Mouse (Mus musculus) layer of hippocampus, adult 11-12 months (tissue): ENCODE measurements around the gene Abcc6.
A peak's percentile ranks its signal among the peaks of the same experiment; 100 is the strongest.

Source experiments
- DNase-seq: peaks from one replicate; pipeline ENCODE4 v3.0.0; 2022; ENCODE audit warnings: low spot score

The Abcc6 gene

DNA sequence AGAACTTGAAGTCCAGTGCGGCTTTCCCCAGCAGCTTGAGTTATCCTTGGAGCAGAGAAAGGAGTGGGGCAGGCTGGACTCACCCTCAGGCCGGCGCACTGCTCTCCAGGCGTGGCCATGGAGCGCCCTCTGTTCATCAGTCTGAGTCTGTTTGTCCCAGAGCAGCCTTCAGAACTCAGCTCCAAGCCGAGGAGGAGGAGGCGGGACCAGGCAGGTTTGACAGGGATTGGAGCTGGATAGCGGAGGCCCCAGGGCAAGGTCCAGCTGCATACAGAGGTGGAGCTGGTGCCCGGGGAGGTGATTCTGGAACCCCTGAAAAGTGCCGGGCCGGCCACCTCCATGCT, at the start of gene Abcc6:
Gene Abcc6 (minus strand): TSS at position 158 of the 344 bp plus-strand sequence.
- no peak for DNase-seq

DNA sequence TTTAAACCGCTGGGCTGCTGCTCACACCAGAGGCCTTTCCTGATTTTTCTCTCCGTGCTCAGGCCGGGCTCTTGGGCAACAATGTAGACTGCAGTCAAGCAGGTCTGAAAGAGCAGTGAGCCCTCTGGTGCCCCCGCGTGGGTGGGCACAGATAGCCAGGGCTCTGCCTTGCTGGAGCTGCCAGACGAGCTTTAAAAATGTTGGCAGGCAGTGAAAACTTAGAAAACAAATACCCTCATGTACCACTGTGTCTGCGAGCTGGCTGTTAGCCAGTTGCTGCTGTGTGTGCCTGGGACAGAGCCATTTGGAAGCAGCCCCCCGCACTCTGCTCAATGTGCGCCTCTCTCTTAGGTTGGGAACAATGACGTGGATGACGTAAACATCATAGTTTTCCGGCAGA, 47.6 kb upstream of the Abcc6 start:
- DNase-seq, result no peak

DNA sequence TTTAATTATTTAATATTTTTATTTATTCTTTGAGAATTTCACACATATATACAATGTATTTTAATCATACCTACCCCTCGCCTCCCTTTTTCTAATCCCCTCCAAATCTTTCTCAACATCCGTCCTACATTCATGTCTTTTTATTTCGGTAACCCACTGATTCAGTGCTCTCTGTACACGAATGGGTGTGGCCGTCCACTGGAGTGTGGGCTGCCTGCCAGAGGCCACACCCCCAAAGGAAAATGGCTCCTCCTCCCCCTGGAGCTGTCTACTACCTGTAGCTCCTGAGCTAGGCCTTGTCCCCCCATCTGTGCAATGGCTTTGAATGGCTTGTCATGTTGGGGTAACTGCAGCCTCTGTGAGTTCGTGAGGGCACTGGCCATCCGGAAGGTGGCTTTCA, 46.7 kb upstream of the Abcc6 start:
- DNase-seq, result no peak

DNA sequence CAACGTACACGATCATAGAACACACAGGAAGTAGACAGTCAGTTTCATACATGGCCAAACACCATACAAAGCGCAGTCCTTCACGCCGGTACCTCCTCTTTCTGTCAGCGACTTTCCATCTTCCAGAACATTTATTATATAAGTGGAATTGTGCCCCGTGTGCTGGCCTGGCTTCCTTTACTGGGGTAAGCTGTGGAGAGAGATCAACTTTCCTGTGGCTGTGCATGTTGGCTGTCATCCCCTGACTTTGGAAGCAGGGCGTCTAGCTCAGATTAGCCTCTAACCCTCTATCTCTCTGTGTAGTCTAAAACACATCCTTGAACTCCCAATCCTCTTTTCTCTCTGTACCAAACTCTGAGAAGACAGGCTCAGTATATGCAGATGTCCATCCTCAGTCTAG, 38.7 kb upstream of the Abcc6 start:
- DNase-seq, result no peak

DNA sequence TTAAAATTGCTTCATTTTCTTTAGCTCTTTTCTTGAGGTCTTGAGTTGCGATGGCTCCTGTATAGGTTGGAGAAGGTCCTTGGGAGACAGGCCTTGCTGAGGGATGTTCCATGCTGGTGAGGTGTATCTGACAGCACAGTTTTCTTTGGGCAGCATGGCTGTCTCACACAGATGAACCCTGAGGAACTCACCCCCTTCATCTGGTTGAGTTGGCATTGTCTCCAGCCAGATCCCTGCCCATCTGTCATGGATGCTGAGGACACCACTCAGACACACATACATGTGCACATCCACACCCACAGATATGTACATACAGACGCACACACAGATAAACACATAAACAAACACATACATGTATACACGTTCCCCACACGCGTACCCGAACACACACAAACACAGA, 33.2 kb upstream of the Abcc6 start:
- no peak for DNase-seq

DNA sequence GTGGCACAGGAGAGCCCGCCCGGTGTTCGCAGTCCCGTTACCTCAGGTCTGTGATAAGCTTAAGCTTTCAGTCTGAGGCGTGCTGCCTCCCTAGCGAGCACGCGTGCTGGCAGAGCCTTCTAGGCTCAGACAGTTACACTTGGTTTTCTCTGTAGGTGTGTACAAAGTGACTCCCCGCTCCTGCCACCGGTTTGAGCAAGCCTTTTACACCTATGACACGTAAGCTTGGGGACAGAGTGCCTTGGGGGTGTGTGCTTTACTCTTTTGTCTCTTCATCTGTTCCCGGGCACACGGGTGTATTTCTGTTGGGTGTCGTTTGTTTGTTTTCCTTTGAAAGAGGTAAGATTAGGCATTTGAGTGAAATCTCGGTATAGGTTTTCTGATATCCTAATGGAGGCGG, 31.5 kb upstream of the Abcc6 start:
- DNase-seq, result no peak

DNA sequence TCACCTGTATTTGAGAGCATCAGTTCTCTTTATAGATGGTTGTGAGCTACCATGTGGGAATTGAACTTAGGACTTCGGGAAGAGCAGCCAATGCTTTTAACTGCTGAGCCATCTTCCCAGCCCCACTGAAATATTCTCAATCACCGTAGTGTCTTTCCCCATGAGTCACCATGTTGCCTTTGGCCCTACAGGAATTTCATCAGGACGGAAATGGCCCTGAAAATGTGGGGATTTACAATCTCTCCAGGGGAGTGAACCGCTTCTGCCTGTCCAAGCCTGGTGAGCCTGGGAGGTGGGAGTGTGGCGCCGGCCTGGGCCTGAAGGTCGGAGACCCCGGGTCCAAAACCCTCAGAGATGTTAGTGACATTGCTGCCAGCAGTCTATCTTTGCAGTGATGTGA, 30.6 kb upstream of the Abcc6 start:
- no peak for DNase-seq

DNA sequence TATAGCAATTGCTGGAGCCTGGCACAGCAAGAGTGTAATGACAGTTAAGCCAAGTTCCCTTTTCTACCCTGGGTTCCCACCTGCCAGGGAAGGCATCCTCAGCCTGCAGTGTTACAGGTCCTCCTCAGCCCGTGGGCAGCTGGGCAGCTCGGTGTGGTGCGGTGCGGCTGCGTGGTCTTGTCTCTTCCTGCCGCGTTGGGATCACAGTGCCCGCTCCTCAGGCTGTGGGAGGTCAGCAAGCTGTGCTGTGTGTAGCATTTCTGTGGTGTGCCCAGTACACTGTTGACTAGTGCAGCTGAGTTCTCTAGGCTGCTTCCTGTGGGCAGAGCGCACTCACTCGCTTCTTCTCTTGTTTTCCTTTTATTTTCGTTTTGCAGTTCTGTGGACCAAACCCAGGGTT, 28.8 kb upstream of the Abcc6 start:
- no peak for DNase-seq

DNA sequence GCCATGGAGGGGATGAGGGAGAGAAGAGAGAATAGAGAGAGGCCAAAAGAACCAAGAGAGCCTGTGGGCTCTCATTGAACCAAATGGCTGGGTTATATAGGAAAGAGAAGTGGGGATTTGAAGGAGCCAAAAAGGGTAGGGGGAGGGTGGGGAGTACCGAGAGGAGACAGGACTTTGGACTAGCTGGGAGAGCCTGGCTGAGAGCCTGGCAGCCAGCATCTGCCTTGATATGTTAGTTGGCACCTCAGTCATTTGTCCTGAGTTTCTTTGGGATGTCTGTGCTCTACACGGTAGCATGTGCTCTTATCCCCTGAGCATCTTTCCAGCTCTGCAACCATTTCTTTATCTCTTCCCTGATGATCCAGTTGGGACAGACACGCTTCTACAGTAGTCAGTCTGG, 23.5 kb upstream of the Abcc6 start:
- DNase-seq, result no peak

DNA sequence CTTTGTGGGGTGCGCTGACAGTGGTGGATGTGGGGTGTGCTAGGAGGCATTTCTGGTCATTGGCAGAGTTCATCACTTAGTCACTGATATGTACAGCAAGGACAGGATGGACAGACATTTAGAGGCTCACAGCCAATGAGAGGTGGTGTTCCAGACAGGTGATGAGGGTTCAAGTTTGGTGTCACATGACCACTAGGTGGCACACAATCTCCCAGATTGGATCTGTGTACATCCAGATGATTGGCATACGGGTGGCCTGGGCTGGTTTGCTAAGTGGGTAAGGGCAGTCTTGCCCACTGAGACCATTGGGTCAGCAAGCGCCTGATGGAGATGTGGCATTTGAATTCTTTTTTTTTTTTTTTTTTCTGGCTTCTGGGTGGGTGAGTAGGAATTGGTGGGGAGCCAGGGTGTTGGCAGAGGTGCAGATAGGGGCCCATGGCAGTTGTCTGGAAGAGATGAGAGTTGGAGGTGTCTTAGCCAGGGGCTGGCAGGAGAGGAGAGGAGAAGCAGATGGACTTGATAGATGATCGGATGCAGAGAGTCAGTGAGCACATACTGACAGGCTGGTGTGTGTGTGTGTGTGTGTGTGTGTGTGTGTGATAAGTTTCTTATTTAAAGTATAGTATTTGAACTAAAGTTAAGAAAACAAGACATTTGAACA, 22.2 kb upstream of the Abcc6 start:
- no peak for DNase-seq

DNA sequence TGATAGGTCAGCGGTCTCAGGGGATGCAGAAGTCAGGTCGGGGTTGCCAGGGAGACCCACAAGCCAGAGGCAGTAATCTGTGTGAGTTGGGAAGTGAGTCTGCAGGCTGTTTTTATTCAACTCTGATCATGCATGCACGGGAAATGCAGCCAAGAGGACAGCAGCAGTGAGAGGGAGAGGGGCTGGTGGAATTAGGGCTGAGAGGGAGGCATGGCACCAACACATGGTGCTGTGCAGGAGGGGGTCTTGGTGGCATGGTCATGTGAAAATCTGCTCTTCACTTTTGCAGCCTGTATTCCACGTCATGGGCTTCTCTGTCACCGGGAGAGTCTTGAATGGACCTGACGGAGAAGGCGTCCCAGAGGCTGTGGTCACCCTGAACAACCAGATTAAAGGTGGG, 19.9 kb upstream of the Abcc6 start:
- no peak for DNase-seq

DNA sequence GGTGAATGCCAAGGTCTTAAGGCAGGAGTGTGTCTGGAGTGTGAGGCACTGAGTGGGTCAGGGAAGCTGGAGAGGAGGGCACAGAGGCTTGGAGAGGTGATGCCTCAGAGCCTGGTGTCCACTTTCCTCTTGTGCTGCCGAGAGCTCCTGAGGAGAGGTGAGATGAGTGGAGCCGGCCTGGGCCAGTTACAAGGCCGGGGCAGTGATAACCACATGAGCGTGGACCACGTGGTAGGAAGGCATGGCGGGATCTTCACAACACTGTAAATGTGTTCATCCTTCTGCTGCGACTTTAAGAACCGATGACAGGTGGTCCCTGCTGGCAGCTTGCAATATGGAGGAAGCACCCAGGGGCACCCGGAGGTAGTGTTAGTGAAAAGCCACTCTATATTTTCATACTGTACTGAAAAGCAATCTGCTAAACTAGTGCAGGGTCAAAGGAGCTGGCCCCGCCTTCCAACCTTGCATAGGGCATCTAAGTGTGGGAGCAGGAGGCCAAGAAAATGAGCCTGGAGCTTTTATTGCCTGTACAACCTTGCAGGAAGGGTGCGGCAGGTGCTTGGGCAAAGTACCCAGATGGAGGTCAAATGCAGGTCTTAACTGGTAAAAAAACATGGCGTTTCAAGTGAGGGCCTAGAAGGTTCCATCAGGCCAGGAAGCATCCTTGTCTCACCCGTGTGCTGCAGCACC, 17.9 kb upstream of the Abcc6 start:
- DNase-seq, result no peak

DNA sequence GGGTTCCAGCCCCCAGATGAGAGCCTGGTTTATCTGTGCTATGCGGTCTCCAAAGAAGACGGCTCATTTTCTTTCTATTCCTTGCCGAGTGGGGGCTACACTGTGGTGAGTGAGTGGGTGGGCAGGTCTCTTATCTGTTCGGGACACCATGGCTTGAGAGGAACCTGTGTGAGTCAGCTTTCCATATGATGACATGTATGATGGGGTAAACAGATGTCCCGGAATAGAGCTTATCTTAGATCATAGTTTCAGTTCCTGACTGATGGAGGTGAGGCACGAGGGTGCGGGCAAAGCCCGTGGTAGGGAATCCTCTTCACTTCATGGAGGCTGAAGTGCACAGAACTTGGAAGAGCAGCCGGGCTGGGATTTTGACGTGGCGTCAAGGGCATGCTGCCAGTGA, 15.8 kb upstream of the Abcc6 start:
- no peak for DNase-seq

DNA sequence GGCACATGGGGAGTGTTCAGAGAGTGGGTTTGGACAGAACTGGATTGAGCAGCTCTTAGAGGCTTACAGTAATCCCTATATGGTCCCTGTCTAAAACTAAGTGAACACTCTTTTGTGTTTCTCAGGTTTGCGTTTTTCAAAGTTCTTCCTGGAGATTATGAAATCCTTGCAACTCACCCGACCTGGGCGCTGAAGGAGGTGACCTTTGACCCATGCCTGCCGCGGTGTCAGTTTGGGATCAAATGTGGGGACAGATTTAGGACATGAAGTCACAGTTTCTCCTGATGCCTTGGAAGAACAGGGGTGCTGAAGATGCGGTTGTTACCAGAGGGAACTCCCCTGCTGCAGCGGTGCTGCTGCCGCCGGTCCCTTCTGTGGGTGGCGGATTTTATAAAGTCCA, 14.0 kb upstream of the Abcc6 start:
- DNase-seq, result no peak

DNA sequence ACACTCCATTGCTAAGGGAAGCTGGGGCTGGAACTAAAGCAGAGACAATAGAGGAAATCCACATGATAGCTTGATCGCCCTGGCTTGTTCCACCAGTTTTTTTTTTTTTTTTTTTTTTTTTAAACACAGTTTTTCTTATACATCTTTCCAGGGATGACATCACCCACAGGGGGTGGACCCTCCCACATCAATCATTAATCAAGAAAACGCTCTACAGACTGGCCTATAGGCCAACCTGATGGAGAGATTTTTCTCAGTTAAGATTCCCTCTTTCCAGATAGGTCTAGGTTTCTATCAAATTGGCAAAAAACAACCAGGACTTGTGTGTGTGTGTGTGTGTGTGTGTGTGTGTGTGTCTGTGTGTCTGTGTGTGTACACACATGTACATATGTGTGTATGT, 9.8 kb upstream of the Abcc6 start:
- DNase-seq, result no peak

DNA sequence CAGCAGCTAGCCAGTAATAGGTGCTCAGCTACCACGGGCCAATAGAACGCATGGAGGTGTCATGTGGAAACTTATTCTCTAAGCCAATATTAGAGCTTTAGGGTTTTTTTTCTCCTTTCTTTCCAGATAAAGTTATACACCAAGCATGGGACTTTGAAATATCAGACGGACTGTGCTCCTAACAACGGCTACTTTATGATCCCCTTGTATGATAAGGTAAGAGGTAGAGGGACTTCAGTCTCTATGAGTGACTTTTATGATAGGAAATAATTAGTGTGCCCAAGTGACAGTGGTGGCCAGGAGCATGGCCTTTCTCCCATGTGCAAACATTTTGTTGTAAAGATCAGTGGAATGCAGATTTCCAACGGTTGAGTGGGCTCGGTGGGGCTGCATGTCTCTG, 7.3 kb upstream of the Abcc6 start:
- no peak for DNase-seq

DNA sequence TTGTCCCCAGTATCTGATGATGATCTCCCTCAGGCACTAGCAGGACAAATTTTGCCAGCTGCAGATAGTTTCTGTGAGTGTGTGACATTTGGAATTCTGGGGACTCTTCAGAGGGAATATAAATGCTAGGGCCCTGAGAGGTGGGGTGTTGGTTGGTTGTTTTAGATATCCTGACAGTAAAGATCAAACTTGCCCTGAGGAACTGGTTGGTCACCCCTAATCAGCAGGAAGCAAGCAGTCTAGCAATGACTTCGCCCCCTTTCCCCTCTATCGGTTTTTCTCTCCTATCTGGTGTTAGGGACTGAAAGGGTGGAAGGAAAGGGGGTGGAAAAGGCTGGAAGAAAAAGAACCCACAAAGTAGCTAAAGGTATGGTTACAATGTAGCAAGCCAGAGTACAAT, 5.4 kb upstream of the Abcc6 start:
- no peak for DNase-seq

DNA sequence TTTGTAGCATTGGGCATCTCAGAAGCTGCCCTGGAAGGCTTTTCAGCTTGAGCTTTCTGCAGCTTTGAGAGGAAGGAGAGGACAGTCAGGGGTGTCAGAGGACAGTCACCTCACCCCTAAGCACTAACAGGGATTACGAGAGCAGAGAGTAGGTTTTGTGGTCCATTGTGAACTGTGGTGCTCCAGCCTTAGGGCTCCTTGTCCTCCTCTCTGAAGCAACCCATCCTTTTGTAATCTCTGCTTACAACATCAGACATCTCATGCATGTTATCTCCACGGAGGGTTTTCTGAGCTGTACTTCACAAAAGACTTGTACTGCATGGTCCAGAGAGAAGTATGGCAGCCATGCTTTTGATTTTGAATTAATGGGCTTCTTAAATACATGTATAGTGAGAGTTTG, 4.9 kb upstream of the Abcc6 start:
- DNase-seq, result no peak

DNA sequence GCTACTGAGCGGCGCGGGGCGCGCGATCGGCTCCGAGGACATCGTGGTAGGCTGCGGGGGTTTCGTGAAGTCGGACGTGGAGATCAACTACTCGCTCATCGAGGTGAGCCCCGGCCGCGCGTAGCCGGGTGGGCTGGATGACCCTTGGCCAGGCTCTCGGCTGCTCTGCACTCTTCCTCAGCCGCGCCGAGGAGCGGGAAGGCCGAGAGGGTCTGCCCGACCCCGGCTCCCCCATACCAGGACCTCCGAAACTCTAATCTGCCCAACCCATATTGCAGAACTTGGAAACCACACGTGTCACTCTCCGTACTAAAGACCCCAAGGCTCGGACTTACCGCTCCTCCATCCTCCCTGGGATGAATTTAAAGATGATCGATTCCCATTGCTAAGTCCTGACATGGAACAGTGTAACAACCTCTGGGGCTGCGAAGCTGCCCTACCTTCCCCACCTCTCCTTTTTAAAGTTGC, 3.8 kb upstream of the Abcc6 start:
- no peak for DNase-seq

DNA sequence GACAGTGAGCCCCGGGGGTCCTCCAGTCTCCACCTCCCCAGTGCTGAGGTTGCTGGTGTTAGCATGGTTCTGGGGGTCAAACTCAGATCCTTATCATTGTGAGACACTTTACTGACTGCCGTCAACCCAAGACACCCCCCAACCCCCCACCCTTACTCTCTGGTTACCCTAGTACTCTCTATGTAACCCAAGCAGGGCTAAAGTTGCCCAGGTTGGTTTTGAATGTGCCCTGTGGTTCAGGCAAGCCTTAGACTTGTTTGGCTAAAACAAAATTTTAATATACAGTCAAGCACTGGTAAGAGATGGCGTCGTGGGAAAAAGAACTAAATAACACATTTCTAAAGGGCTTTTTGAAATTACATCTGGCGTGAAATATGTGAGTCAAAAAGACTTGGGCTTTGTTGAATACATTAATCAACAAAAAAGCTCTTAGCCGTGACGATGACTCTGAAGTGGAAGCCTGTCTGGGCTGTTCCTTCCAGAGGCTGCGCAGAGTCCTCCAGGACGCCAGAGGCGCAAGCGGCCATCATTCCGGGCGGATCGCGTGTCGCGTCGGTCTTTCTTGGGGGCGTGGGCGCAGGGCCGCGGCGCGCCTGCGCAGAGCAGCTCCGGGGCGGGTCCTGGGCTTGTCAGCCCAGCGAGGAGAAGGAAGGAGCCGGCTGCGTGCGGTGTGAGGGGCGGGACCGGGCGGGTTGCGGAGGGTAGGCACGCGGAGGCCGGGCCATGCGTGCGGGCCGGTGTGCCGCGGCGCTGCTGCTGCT, 3.2 kb upstream of the Abcc6 start, which contains the start of gene Nomo1:
Gene Nomo1 (plus strand): TSS at position 590 of the 761 bp plus-strand sequence.
- DNase-seq, result peak; percentile 94

DNA sequence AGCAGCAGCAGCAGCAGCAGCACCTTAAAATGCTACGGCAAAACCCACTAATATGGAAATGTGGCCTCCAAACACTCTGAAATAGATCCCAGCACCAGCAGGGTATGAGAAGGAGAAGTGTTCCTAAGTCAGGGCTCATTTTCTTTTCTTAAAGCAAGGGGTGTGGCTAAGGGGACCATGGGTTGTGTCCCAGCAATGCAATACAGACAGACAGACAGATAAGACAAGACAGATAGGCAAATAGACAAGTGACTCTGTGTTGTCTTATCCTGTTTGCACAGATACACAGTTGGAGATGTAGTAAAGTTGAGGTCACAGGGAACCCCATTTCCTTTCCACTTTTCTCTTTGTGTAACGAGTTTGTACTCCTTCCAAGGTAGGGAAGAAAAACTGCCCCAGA, 973 bp upstream of the Abcc6 start:
- no peak for DNase-seq

DNA sequence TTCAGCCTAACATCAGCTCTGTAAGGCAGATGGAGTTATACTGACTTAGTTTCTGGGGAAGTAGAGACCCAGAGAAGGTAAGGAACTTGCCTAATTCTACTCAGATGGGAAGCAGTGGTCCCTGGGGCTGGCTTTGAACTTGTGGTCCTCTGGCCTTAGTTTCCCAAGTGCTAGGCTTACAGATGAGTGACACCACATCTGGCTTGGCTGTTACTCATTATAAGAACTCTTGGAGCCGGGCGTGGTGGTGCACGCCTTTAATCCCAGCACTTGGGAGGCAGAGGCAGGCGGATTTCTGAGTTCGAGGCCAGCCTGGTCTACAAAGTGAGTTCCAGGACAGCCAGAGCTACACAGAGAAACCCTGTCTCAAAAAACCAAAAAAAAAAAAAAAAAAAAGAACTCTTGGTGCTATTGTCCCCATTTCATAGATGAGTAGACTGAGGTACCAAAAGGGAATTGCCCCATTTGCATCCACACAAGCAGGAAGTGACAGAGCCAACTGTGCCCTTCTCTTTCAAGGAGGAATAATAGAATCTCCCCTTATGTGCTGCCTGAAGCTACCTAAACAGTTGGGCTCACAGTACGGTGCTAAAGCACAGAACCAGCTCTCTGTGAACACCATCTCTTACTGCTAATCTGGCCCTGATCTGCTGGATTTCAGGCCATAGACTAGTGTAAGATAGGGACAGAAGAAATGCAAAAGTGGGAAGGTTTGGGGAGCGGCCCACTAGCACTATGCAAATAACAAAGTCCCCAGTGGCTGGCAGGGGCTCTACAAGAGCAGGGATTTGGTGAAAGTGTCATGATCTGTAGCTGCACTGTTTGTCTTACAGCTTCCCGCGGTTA, 580 bp downstream of the Abcc6 start:
- DNase-seq, result no peak
